Mouse (Mus musculus) inflammation-experienced regulatory T-cells, adult 6 months (primary cell): ENCODE data around the gene Gm9837. TPM values are rescaled to one million over a fixed set of nuclear protein-coding genes. Genes with fewer than 3 reads are reported as not detected.

Experiments
- ATAC-seq: one replicate; pipeline ENCODE4 v1.8.0; 2017
- polyA plus RNA-seq, 3 experiments: library from polyadenylated mRNA; unstranded; fragments of 100-300 nt; shearing (Covaris generic); gene quantifications; one replicate each; pipeline ENCODE4 v1.2.1; 2017

Gene Gm9837
- polyA plus RNA-seq, 3 experiments from 2014 or later: not detected

- no peak for ATAC-seq
Observed at GRCm38 (mm10) chr11:53486822-53487594, 16.7 kb upstream of the Gm9837 start.

- ATAC-seq: no peak
Observed at GRCm38 (mm10) chr11:53486351-53486750, 16.1 kb upstream of the Gm9837 start.

- ATAC-seq: no peak
Observed at GRCm38 (mm10) chr11:53485719-53486118, 15.4 kb upstream of the Gm9837 start.

GRCm38 (mm10) chr11:53483159-53483891 is 13.0 kb upstream of the Gm9837 start:
- no peak for ATAC-seq

GRCm38 (mm10) chr11:53481088-53481730 is 10.9 kb upstream of the Gm9837 start:
- no peak for ATAC-seq

- ATAC-seq: no peak
Observed at GRCm38 (mm10) chr11:53479783-53480301, 9.6 kb upstream of the Gm9837 start, which contains the start of the genes Gm9945 and Sowaha. Gene Gm9945, plus strand, starts transcription at chr11:53480166. Gene Sowaha, minus strand, starts transcription at chr11:53480274.

GRCm38 (mm10) chr11:53479171-53479782 is 9.0 kb upstream of the Gm9837 start:
- no peak for ATAC-seq

- ATAC-seq: no peak
Observed at GRCm38 (mm10) chr11:53478383-53479170, 8.3 kb upstream of the Gm9837 start.

- no peak for ATAC-seq
Observed at GRCm38 (mm10) chr11:53477833-53478232, 7.6 kb upstream of the Gm9837 start.

GRCm38 (mm10) chr11:53475620-53476019 is 5.3 kb upstream of the Gm9837 start:
- no peak for ATAC-seq

- ATAC-seq: no peak
Observed at GRCm38 (mm10) chr11:53472709-53473108, 2.4 kb upstream of the Gm9837 start.

- peak; percentile 21 for ATAC-seq
Observed at GRCm38 (mm10) chr11:53469294-53469967, 848 bp downstream of the Gm9837 start.

GRCm38 (mm10) chr11:53466231-53466971 is 3.9 kb downstream of the Gm9837 start:
- no peak for ATAC-seq

GRCm38 (mm10) chr11:53463551-53464424 is 6.5 kb downstream of the Gm9837 start:
- no peak for ATAC-seq

GRCm38 (mm10) chr11:53461727-53462126 is 8.6 kb downstream of the Gm9837 start:
- no peak for ATAC-seq

GRCm38 (mm10) chr11:53460192-53460591 is 10.1 kb downstream of the Gm9837 start:
- ATAC-seq: no peak

GRCm38 (mm10) chr11:53458996-53459395 is 11.3 kb downstream of the Gm9837 start:
- no peak for ATAC-seq

GRCm38 (mm10) chr11:53457372-53457954 is 12.8 kb downstream of the Gm9837 start:
- no peak for ATAC-seq
